Mouse (Mus musculus) T-helper 17 cell (primary cell): ENCODE results near the gene Gp1ba.

Source experiments
- in situ Hi-C, 2 experiments: fragments of 300-600 bp; cut with MboI, MseI; formaldehyde crosslinking; loops; 1 replicate in 1 of 2; 2 replicates in 1 of 2; pipeline ENCODE4 v1.15.1; 2025; ENCODE audit warnings: high pct_unique_total_duplicates in 2 of 2

Gene Gp1ba

DNA sequence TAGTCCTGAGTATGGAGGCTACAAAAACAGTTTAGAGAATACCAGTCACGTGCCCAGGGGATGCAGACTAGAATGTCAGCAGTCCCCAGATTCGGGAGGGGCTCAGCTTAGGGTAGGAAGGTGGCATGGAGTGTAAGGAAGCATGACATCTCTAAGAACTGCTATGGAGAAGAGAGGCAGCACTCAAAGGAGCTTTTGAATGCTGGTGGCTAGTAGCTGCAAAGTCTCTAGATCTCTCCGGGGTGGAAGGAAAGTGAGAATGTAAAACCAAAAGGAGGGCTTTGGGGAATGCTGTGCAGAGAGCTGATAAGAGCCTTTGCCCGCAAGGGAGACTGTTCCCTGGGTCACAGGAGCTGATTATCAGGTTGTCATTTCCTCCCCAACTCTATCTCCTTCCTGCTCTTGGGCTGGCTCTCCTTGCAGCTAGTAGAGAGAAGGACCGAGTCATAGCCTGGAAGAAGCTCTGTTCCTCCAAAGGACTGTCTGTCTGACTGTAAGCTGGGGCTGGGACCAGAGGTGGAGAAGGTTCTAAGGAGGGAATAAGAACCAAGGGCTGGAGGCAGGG lies at the start of gene Gp1ba:
Gene Gp1ba, plus strand, starts transcription at position 409 of the 565 bp plus-strand sequence.
- in situ Hi-C loops, result loop anchor here in 1 of 2 experiments (25.0 kb wide), 1 partner anchor 124 kb away; the partner anchor contains the start of gene Zfp3

DNA sequence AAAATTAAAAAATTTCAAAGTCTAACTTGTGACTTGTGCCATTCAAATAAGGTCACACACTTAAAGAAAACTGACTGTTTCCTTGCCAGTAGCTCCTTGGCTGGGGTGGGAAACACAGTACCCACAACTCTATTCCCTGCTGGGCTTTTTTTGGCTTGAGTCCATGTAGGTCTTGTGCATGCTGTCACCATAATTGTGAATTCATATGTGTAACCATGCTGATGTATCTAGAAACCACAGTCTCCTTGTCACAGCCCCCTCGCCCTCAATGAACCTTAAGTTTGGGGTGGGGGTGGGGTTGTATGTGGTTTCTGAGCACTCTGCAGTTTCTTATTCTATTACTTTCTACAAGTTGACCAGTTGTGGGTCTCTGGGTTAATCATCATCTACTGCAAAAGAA lies 47.2 kb upstream of the Gp1ba start:
- in situ Hi-C loops, result no loop called here

DNA sequence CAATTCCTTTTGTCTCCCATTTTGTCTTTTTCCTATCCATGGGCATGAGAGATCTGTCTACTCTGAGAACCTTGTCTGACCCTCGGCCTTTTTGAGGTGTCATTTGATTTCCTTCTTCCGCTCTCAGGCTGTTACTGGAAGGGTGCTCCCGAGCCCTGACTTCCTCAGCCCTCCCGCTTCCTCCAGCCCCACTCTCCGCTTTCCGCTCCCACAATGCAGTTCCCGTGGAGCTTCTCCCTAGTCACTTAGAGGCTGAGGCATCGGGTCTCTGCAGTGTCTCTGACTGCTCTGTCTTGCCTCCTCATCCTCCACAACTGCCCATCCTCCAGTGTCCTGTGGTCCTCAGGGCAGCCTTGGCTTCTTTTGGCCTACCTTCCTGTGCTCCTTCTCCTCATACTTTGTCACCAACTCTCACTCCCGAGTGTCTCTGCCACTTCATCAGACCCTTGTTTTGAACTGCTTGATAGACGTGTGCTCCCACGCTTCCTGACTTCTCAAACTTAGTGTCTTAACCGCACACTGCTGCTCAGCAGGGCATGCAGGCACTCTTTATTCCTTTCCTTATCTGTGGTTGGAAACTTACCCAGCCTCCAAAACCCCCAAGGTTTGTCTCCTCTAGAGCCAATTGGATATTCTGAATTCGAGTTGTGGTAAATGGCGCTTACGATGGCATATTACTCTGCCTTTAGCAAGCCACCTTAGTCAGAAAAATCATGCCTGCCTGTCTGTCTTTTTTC lies 44.5 kb upstream of the Gp1ba start:
- in situ Hi-C loops, result no loop called here

DNA sequence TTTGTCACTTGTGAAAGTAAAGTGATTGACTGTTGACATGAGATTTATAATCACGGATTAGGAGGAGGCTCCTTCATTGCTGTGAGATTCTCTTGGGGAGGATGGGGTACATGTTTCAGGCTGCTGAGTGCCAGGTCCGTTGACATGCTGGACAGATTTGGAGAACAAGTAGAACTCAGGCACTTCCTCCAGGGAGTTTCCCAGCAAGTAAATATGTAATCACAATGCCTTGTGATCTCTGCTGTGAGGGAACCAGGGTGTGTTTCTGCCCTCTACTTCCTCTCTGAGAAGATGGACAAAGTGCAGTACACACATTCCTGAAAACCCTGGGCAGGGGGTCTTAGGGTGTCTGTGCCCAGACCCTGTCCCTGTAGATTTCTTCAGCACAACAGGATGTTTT lies 43.3 kb upstream of the Gp1ba start:
- in situ Hi-C loops, result no loop called here

DNA sequence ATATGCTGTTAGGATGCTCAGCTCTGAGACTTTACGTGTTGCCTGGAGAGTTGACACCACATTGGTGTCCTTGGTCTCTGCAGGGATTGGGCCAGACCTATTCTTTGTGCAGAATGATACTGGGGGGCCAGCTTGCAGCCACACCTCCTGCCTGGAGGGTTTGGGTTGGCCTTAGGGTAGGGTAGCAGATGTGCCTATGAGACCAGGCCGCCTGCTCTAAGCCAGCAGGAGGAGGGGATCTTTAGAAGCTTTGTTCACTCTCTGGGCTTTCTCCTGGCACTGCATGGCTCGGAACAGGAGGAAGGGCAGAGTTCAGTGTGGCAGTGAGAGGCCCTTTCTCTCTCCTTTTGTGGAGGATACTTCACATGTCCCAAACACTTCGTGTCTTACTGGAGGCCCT lies 42.8 kb upstream of the Gp1ba start:
- in situ Hi-C loops, result no loop called here

DNA sequence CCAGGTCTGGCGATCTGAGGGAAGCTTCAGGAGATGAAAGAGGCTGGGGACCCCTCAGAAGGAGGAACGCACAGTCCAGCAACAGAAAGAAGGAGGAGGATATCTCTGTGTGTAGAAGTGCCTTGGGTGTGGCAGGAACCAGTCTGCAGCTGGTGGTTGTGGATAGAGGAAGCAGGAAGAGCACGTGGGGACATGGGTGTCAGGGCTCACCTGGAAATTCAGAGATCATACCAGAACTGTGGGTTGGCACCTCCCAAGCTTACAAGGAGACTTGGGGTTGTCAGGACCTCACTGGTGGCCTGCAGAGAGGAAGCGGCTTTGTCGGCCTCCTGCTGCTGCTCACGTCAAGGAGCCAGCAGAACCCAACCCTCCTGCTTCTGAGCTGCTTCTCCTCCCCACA lies 41.6 kb upstream of the Gp1ba start:
- in situ Hi-C loops, result no loop called here

DNA sequence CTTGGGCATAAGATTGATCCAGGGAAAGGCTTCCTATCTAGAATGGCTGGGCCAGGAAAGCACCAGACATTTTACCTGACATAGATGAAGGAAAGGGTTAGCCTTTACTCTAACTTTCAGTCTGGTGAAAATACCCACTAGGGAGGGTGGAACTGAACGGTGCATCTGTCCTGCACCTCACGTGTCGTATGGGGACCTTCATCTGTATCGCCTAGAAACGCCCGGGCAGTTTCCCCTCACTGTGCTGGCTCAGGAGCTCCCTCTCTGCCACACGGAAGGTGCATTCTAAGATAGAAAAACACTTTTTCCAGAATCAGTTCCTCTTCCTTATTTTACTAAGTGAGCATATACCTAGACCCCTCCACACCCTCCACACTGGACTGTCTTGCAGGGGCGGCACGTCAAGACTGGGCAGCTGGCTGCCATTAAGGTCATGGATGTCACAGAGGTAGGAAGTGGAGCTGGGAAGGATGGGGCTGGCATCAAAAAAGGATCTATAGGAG lies 40.4 kb upstream of the Gp1ba start:
- in situ Hi-C loops, result no loop called here

DNA sequence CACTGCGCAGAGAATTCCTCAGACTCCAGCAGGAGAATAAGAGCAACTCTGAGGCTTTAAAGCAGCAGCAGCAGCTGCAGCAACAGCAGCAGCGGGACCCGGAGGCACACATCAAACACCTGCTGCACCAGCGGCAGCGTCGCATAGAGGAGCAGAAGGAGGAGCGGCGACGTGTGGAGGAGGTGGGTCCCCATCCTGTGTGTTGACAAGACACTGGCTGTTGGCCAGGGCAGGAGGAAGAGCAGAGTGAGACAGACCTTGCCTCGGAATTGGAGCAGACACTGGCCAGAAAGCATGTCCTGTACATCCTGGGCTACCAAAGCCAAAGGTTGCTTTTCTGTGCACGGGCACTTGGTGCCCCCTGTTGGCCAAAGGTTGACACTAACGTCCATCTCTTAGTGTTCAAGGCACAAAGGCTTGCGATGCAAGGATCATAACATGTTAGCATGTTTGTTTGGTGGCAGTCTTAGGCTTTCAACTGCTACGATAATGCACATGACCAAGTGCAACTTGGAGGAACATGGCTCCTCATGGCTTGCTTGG lies 33.8 kb upstream of the Gp1ba start:
- in situ Hi-C loops, result loop anchor here in 1 of 2 experiments (5.0 kb wide), 2 partner anchors 63 to 193 kb away; partner anchors contain the start of genes Pelp1 and Pld2

DNA sequence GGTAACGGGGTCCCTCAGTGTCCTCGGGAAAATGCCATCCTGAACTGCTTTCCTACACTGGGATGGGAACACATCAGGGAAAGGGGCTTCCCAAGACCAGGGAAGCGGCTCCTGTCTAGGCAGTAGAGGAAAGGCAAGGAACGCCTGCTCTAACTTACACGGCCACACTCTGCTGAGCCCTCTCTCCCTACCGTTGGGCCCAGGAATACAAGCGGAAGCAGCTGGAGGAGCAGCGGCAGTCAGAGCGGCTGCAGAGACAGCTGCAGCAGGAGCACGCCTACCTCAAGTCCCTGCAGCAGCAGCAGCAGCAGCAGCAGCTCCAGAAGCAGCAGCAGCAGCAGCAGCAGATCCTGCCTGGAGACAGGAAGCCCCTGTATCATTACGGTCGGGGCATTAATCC lies 32.2 kb upstream of the Gp1ba start:
- in situ Hi-C loops, result loop anchor here in 1 of 2 experiments (5.0 kb wide), 2 partner anchors 64 to 194 kb away; partner anchors contain the start of genes Pelp1 and Pld2

DNA sequence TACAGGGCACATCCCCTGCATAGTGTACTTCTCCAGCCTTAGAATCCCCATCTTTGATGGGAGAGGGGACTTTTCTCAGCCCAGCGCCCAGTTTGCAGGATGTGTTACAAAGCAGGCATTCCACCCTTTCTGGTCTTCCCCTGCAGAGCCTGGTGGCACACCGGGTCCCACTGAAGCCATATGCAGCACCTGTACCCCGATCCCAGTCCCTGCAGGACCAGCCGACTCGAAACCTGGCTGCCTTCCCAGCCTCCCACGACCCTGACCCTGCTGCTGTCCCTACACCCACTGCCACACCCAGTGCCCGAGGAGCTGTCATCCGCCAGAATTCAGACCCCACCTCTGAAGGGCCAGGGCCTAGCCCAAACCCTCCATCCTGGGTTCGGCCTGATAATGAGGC lies 31.3 kb upstream of the Gp1ba start:
- in situ Hi-C loops, result loop anchor here in 1 of 2 experiments (5.0 kb wide), 2 partner anchors 65 to 195 kb away; partner anchors contain the start of genes Pelp1 and Pld2

DNA sequence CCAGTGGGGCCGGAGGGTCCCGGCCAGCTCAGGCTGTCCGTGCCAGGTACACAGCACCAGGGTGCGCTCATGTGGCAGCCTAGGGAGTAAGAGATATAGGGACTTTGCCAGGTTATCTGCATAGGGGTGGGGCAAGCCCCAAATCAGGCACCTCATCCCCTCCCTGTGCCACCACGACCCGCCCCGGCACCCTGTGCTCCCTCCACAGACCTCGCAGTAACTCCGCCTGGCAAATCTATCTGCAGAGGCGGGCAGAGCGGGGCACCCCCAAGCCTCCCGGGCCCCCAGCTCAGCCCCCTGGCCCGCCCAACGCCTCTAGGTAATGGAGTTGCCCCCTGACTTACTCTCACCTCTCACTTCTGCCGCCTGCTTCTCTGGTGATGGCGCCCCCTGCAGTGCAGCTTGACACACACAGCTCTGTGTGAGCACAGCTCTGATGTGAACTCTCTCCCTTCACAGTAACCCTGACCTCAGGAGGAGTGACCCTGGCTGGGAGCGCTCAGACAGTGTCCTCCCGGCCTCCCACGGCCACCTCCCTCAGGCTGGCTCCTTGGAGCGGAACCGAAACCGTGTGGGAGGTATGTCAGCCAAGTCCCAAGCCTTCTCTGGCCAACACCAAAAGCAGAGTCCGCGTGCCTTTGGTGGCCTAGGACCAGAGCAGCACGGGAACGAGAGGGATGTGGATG lies 30.4 kb upstream of the Gp1ba start:
- in situ Hi-C loops, result loop anchor here in 1 of 2 experiments (5.0 kb wide), 2 partner anchors 66 to 196 kb away; partner anchors contain the start of genes Pelp1 and Pld2

DNA sequence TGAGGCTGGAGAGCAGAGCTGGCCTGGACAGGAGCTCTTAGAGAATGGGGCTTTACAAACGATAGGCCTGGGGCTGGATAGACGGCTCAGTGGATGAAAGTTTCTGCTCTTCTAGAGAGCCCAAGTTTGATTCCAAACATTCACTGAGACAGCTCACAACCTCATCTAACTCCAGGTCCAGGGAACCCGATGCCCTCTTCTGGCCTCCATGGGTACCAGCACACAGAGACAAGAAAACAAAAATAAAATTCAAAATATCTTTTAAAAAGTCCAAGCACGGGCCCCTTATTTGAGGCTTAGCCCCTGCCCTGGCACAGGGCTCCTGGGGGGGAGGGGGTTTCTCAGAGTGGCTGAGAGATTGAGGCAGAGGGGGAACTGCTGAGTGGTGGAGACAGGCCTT lies 28.2 kb upstream of the Gp1ba start:
- in situ Hi-C loops, result loop anchor here in 1 of 2 experiments (5.0 kb wide), 1 partner anchor 68 kb away; the partner anchor contains the start of gene Pld2

DNA sequence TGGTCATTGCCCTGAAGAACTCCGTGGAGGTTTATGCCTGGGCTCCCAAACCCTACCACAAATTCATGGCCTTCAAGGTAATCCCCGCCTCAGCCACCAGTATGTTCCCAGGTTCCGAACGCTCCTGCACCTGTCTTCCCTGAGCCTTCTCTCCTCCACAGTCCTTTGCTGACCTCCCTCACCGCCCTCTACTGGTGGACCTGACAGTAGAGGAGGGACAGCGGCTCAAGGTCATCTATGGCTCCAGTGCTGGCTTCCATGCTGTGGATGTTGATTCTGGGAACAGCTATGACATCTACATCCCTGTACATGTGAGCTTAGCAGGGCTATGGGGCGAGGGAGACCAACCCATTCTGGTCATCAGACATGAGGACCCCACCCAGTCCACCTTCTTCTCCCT lies 26.4 kb upstream of the Gp1ba start:
- in situ Hi-C loops, result loop anchor here in 1 of 2 experiments (5.0 kb wide), 1 partner anchor 70 kb away; the partner anchor contains the start of gene Pld2

DNA sequence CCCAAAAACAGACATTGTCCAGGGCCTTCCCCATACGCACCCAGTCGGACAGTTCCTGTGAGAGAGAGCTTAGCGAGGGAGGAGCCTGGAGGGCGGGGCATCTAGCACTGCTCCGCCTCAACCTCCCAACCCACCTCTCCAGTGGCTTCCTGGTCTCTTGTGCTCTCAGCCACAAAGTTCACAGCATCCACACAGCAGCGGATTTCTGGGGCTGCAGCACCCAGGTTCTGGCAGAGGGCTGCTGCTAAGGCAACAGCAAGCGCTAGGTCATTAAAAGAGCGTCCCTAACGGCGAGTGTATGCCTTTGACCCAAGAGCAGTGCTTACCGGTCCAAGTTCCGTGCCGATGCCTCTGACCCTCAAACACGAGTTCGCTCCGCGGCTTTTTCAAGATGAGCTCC lies 23.8 kb upstream of the Gp1ba start:
- in situ Hi-C loops, result loop anchor here (5.0 kb wide), 2 partner anchors 137 to 178 kb away; no protein-coding TSS in a partner anchor

DNA sequence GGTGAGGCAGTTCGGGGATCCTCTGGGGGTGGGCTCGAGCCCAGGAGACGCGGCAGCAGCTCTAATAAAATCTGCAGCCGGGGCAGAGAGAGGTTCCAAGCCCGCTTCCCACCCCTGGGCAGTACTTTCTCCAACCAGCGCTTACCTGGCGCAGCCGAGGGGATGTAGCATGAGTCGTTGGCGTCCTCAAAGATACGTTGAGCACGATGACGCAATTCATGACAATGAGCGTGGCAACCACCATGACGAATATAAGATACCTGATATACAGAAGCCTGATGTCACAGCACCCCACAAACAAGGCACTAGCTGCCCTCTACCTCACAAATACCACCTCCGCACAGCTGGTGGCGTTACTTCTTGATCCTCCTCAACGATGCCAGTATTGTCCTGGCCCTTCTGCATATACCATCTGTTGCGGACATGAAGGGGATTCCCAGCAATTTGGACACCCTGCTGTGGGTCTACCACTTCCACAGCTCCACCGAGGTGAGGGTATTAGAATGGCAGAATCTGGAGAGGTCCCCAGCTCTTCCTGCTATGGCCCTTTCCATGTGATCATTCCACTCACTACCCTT lies 23.3 kb upstream of the Gp1ba start, which contains the start of gene 4930544D05Rik:
Gene 4930544D05Rik, plus strand, starts transcription at position 333 of the 578 bp plus-strand sequence.
- in situ Hi-C loops, result loop anchor here (5.0 kb wide), 2 partner anchors 137 to 178 kb away; no protein-coding TSS in a partner anchor

DNA sequence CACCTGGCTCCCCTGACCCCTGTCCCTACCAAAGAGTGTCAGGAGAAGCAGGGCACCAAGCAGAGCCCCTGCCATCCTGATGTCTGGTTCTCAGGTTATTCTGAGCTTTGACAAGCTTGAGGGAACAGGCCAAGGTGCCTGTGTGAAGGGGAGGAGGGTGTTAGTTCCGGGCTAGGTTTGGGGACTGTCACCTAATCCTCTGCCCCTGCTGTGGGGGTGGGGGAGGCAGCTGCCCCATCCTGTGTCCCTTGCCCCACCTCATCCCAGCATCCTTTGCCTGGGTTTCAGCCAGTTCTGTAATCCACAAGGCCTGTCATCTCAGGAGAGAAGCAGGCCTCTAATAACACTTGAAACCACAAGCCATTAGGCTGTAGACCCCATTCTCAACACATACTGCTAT lies 19.8 kb upstream of the Gp1ba start, which contains the start of gene Chrne:
Gene Chrne, minus strand, starts transcription at position 116 of the 400 bp plus-strand sequence.
- in situ Hi-C loops, result loop anchor here (5.0 kb wide), 2 partner anchors 133 to 182 kb away; no protein-coding TSS in a partner anchor

DNA sequence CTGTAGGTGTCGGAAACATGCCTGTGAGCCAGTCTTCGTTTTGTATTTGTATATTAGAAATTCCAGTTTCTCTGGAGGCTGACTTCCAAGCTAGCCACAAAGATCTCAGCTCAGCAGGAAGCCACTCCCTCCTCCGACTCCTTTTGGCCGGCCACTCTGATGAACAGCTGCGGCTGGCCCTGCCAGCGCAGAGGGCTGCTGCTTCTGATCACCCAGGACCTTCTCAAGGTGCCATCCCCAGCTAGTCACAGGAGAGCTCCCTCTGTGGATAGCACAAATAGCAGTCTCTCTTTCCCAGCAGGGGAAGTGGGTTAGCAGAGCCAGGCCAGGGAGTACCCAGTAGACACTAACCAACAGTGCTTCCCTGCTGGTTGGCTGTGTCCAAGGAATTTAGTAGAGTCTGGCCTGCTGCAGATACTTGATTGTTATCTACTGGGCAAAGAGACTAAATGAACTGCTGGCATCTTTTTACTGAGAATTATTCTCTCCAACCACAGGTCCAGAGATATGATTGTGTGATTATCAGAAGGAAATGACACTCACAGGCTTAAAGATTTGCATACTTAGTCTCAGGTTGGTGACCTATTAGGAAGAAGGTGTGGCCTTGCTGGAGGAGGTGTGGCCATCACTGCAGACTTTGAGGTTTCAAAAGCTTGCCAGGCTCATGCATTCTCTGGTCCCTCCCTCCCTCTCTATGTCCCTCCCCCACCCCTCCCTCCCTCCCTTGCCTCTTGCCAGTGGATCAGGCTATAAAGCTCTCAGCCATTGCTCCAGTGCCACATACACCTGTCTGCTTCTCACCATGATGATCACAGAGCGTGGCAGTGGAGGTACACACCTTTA lies 16.7 kb upstream of the Gp1ba start:
- in situ Hi-C loops, result no loop called here

DNA sequence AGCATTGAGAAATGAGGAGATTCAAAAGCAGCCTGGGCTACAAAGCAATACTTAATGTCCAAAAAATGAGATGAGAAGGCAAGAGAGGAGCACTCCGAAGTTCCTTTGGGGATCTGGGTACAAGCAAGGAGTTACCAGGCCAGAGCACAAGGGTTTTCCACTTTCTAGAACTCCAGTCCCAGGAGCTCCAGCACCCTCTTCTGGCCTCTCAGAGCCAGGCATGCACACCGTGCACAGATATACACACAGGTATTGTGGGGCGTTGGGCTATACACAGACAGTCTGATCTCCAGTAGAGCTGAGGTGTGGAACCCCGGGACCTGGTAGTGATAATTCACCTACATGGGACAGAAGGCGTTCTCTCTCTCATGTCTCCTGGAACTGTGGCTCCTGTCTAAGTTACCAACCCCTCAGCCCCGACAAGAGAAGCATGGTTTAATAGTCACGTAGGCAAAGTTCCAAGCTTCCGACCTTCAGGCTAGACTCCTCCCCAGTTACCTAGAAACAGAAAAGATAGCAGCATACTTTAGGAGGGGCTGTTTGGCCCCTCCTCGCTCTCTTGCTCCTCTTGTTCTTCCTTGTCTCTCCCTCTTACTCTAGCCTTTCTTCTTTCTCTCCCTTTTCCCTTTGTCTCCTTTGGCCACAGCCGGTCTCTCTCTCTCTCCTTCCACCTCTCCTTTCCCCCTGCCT lies 15.7 kb upstream of the Gp1ba start:
- in situ Hi-C loops, result no loop called here

DNA sequence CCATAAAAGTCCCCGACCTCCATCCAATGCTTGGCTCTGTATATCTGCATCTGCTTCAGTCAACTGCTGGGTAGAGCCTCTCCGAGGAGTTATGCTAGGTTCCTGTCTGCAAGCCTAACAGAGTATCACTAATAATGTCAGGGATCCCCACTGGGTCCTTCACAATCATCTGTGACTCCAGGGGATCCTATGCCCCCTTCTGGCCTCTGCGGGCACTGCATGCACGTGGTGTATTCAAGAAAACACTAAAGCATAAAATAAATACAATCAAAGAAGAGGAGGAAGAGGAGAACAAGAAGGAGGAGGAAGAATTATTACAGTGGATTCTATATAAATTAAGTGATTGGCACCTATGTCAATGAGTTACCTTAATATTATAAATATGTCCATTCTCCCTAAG lies 13.4 kb upstream of the Gp1ba start:
- in situ Hi-C loops, result loop anchor here in 1 of 2 experiments (25.0 kb wide), 1 partner anchor 137 kb away; the partner anchor contains the start of gene Zfp3
